Mouse (Mus musculus): Measurements from ENCODE around the gene Stx8.

GRCm38 (mm10) chr11:68177415-68177814 lies 211.4 kb downstream of the Stx8 start:
- no peak for TF ChIP-seq POLR2A (IDR thresholded peaks at IDR 0.05; ENCODE audit: extremely low read depth, insufficient read depth, low read length)
- no peak for TF ChIP-seq CTCF (IDR thresholded peaks at IDR 0.05; ENCODE audit: low read depth, low read length)
